Mouse (Mus musculus) common myeloid progenitor, adult 5-6 weeks (primary cell): ENCODE measurements at regions not wholly inside any gene's neighbourhood (a gene's known extent, or its start where the extent isn't known, plus 50 kb on each side); places are given as distances from the start of the nearest gene placed in this dataset.

ENCODE experiments used
- ATAC-seq: replicated peaks from 2 replicates; pipeline ENCODE4 v1.8.0; 2016; ENCODE audit warnings: low read depth, mild to moderate bottlenecking, moderate TSS enrichment, inconsistent platforms; ENCODE audit not compliant: poor library complexity, severe bottlenecking

- no peak for ATAC-seq
These were observed 56.9 kb upstream of the Pik3r1 start for GRCm38 (mm10) chr13:101824962-101825361.

- ATAC-seq = no peak
These were observed 64.0 kb upstream of the Pik3r1 start for GRCm38 (mm10) chr13:101831872-101832629.

DNA sequence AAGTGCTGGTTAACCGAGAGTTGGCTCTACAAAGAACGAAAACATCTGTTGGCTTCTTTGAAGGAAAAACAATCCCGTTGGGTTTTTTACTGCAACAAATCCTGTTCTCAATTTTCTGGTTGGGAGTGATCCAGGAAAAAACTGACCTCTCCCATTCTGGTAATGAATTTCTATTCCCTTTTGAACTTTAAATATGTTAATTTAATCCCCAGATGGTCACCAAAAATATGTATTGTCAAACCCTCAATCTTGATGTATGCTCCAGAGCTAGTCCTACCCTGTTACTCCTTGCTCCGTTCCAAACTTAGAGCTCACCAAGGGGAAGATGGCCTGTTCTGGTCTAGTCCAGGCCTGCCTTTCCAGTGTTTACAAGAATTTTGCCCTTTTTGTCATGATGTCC is 66.5 kb upstream of the Pik3r1 start:
- no peak for ATAC-seq

DNA sequence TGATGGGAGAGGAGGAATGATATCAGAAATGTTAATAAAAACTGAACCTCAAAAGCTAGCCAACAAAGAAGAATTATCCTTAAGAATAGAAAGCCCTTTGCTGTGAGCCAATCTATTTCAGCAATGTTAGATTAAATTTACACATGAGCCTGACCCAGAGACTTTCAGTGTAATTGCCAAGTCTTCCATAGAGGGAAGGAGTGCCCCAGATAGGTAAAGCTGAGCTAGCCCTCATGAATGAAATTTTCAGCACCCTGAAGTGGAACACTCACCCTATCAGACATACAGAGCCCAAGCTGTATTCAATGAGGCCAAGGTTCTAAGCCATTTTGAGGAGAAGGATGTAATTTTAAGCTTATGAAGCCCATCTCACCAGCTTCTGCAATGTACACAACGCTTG is 69.0 kb upstream of the Pik3r1 start:
- no peak for ATAC-seq

DNA sequence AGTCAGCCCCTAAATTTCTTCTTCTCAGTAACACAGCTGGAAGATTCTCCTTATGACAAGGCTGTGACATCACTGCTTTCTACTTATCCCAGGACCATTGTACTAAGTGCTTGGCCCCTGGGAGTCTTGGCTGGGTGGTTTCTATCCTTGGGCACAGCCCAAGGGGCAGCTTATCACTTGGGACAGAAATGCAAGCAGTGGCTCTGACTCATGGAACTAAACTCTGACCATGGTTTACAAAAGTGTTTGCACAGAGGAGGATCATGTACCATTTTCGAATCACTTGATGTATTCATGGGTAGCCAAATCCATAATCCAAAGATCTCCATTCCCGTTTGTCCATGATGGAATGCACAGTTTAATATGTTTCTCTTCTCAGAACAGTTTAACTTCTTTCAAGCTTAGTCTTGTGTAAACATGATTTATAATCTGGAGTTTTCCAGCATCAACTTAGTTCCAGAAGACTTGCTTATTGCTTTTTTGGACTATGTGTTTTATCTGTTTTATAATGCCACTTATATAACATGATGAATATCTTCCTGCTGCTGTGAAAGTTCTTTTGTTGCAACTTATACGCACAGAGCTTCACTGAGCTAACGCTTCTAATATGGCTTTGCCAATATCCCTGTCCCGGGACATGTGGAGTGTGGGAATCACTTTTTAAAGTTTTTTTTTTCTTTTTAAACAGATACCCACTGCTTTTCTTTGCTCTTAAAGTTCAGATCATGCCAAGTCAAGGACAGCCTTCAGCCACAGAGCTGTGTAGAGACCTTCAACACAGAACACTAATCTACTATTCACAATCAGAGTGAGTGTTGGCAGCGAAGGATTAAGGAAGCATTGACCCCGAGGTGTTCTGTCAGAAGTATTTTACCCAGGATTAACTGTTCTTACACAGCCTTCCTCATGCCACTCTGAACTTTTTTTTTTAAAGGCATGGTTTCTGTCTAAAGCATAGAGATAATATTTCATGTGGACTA is 76.7 kb upstream of the Pik3r1 start:
- ATAC-seq = no peak

GRCm38 (mm10) chr13:101846016-101846415 is 78.0 kb upstream of the Pik3r1 start:
- ATAC-seq = no peak

DNA sequence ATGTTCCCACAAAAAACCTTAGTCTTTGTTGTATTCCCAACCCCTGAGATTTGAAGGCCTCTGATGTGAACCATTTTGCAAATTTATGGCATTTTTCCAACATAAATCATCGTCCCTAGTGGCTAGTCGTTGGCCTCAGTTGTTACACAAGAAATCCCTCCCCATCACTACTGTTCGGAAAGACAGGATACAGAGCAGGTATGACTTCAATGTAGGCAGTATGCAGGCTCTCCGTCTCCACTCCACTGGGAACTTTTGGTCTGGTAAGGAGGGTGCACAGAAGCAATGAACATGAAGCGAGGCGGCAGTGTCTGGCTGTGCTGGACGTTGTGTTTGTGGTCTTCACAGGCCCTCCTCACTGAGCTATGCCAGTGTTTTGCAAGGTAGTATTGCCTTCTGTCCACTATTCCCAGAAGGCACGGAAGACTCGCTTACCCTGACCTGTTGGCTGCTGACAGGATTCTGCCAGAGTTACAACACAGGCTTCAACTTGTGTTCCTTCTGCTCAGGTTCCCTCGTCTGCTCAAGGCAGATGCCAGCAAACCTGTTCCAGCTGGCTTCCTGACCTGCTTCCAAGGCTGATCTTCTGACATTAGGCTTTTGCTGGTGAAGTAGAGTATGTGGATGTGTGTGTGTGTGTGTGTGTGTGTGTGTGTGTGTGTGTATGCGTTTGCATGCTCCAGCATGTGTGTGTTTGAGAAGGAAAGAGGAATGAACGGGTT is 80.0 kb upstream of the Pik3r1 start:
- no peak for ATAC-seq

DNA sequence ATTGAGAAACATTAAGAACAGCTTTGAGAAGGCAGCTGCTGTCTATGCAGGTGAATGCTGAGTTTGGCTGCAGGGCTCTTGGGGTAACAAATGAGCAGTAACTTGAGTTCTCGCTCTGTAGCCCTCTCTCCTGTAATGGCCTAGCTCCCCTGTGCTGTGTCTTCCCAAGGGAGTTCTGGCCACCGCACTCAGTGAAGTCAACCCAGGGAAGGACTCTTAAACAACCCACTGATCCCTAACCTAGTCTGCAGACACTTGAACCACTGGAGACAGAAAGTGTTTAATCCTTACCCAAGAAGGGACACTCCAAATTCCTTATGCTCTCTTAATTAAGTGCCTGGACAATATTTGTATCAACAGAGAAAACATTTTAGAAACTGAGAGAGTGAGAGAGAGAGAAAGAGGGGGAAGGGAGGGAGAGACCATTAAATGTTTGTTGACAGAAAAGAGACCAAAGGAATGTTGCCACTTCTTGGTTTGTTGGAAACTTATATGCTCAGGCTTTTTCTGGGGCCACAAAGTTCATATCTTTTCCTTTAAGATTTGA is 80.7 kb upstream of the Pik3r1 start:
- ATAC-seq = no peak

DNA sequence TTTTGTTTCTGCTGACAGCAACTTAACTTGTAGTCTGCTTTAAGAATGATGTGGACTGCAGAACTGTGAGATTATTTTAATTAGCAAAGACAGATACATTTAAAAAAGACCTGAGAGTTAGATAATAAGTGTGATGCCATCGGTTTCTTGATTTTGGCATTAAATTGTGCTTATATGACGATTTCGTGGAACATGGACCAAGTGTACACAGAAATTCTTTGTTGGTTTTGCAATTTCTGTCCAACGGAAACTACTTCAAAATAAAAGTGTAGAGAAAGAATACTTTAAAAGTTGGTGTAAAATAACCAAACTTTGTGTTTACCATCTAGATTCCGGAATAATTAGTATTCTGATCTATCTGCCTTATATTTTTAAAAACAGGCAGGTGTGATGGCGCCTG is 81.4 kb upstream of the Pik3r1 start:
- no peak for ATAC-seq

GRCm38 (mm10) chr13:101851329-101851728 is 83.3 kb upstream of the Pik3r1 start:
- 0 out of 2 replicates have a peak, but pooled peaks have one; percentile 32 for ATAC-seq

DNA sequence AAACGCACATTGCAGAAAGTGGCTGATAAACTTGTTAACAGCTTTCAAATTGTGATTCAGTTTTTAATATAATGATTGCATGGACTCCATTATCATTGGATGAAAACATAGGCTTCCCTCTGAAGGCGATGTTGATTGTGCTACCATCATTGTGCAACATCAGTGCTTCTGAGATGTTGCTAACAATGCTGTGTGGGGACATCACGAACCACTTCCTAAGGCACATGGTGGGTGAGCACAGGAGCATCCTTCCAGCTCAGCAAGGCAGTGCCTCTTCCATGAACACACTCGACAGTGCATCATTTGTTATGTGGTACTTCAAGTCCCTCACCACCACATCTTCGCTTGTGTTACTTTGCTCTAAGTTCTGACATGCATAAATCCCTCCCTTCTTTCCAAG is 84.9 kb upstream of the Pik3r1 start:
- no peak for ATAC-seq

- no peak for ATAC-seq
These were observed 87.1 kb upstream of the Pik3r1 start for GRCm38 (mm10) chr13:101855141-101855540.

- no peak for ATAC-seq
These were observed 92.7 kb upstream of the Pik3r1 start for GRCm38 (mm10) chr13:101860704-101861103.

GRCm38 (mm10) chr13:101862011-101862410 is 94.0 kb upstream of the Pik3r1 start:
- no peak for ATAC-seq

GRCm38 (mm10) chr13:101863015-101863414 is 95.0 kb upstream of the Pik3r1 start:
- ATAC-seq = no peak

- ATAC-seq = peak; percentile 70
These were observed 95.6 kb upstream of the Pik3r1 start for GRCm38 (mm10) chr13:101863602-101864001.

- peak; percentile 97 for ATAC-seq
These were observed 98.8 kb upstream of the Pik3r1 start for GRCm38 (mm10) chr13:101866843-101867242.

- ATAC-seq = no peak
These were observed 106.7 kb upstream of the Pik3r1 start for GRCm38 (mm10) chr13:101874761-101875160.

DNA sequence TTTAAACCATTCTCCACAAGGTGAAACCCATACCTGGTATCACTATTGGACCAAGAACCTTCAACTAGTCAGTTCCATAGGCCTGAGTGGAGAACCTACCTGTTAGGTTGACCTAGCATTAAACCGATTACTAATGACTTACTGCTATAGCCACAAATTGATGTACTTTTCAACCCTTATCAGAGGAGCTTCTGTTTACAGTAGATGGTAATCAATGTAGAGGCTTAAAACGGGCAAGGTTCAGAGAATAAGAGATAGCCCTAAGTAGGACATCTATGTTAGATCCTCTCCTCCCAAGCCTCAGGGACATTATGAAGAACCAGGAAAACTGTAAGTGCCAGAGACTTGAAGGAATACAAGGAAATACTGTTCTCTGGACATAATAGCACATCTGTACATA is 108.1 kb upstream of the Pik3r1 start:
- no peak for ATAC-seq

- ATAC-seq = no peak
These were observed 108.6 kb upstream of the Pik3r1 start for GRCm38 (mm10) chr13:101876601-101877000.
